ENCODE assay signal across 9 mouse cellular contexts in genomic region chr2:154648086-154648485, GRCm38 (mm10). TPM values are rescaled to one million over a fixed set of nuclear protein-coding genes. Genes with fewer than 3 reads are reported as not detected.
DNase-seq lines count a peak whose midpoint lies in the region; ATAC-seq and TF ChIP-seq lines count a peak whose summit lies in the region.
"Had no signal": no experiment of that assay in that cellular context is flagged by ENCODE, and none has a peak within 500 bp of the region (broad histone marks: within the 10 kb centered on the region; RNA-seq: fewer than 3 reads in every experiment).

No protein-coding gene starts in this region.

- H3K9ac ChIP-seq in forebrain, embryonic 14.5 days (ENCODE audit: low read length) = no peak overlapping the region
- H3K9ac ChIP-seq in forebrain, embryonic 12.5 days = no peak overlapping the region
- H3K9ac ChIP-seq in midbrain, postnatal 0 days (replicated peaks; ENCODE audit: low read length, poor library complexity, severe bottlenecking) = no peak overlapping the region

- no peaks in the 10 kb centered on the region for H3K9me3 ChIP-seq in forebrain, embryonic 14.5 days (replicated peaks; ENCODE audit: control insufficient read depth, low read length)
- no peaks in the 10 kb centered on the region for H3K9me3 ChIP-seq in forebrain, embryonic 12.5 days
- no peaks in the 10 kb centered on the region for H3K9me3 ChIP-seq in midbrain, postnatal 0 days (ENCODE audit: low read length)

- no peaks in the 10 kb centered on the region for H3K4me1 ChIP-seq in forebrain, embryonic 14.5 days (ENCODE audit: control insufficient read depth, insufficient read depth, low read length)
- H3K4me1 ChIP-seq in forebrain, embryonic 12.5 days = peaks cover 3% of the 10 kb centered on the region; the same call in 1 of the 2 replicates
- H3K4me1 ChIP-seq in thymus, adult 2 months (replicated peaks; ENCODE audit: control insufficient read depth, insufficient read depth, low read length) = 0 out of 2 replicates have a peak, but pooled peaks cover 2% of the 10 kb centered on the region
- H3K4me1 ChIP-seq in embryonic fibroblast, embryonic 13.5 days (ENCODE audit: control insufficient read depth, insufficient read depth, low read length) = no peaks in the 10 kb centered on the region
- no peaks in the 10 kb centered on the region for H3K4me1 ChIP-seq in midbrain, postnatal 0 days (ENCODE audit: insufficient read depth, low read length)

- H3K27me3 ChIP-seq in forebrain, embryonic 14.5 days (replicated peaks; ENCODE audit: control insufficient read depth, insufficient read depth, low read length) = no peaks in the 10 kb centered on the region
- H3K27me3 ChIP-seq in forebrain, embryonic 12.5 days = no peaks in the 10 kb centered on the region
- H3K27me3 ChIP-seq in thymus, adult 2 months (ENCODE audit: control insufficient read depth, insufficient read depth, low read length) = no peaks in the 10 kb centered on the region
- H3K27me3 ChIP-seq in midbrain, postnatal 0 days (ENCODE audit: insufficient read depth, low read length) = no peaks in the 10 kb centered on the region

- no peak overlapping the region for H3K4me3 ChIP-seq in forebrain, embryonic 14.5 days (ENCODE audit: low read depth, low read length)
- H3K4me3 ChIP-seq in forebrain, embryonic 12.5 days (replicated peaks) = no peak overlapping the region
- H3K4me3 ChIP-seq in thymus, adult 2 months (ENCODE audit: control insufficient read depth, insufficient read depth, low read length) = no peak overlapping the region
- no peak overlapping the region for H3K4me3 ChIP-seq in embryonic fibroblast, embryonic 13.5 days (ENCODE audit: insufficient read depth, low read length)
- no peak overlapping the region for H3K4me3 ChIP-seq in midbrain, postnatal 0 days (ENCODE audit: low read depth, low read length)

- H3K36me3 ChIP-seq in forebrain, embryonic 14.5 days (ENCODE audit: control insufficient read depth, insufficient read depth, low read length) = peaks cover 31% of the 10 kb centered on the region
- H3K36me3 ChIP-seq in forebrain, embryonic 12.5 days (replicated peaks) = peaks cover 33% of the 10 kb centered on the region
- no peaks in the 10 kb centered on the region for H3K36me3 ChIP-seq in thymus, adult 2 months (ENCODE audit: control insufficient read depth, insufficient read depth, low read length)
- H3K36me3 ChIP-seq in midbrain, postnatal 0 days (ENCODE audit: insufficient read depth, low read length) = peaks cover 14% of the 10 kb centered on the region

- H3K4me2 ChIP-seq in forebrain, embryonic 14.5 days (ENCODE audit: low read length) = no peak overlapping the region
- H3K4me2 ChIP-seq in forebrain, embryonic 12.5 days = no peak overlapping the region
- H3K4me2 ChIP-seq in midbrain, postnatal 0 days (ENCODE audit: low read depth, low read length, poor library complexity, severe bottlenecking) = no peak overlapping the region

- TF ChIP-seq CTCF in thymus, adult 2 months (IDR thresholded peaks at IDR 0.05; ENCODE audit: borderline replicate concordance, control insufficient read depth, extremely low read depth, insufficient read depth, low read length, poor library complexity) = no peak; the same call in 1 of the 2 replicates
- peak; percentile 56; the same call in 1 of the 2 replicates for TF ChIP-seq CTCF in embryonic fibroblast, embryonic 13.5 days (IDR thresholded peaks at IDR 0.05; ENCODE audit: borderline replicate concordance, insufficient read depth, low read length)
- peak; percentile 67 for TF ChIP-seq CTCF in midbrain, postnatal 0 days (IDR thresholded peaks at IDR 0.05)

- 21% methylated on average over 3 of the region's 3 CpGs for WGBS in forebrain, embryonic 14.5 days
- 29% methylated on average over 3 of the region's 3 CpGs for WGBS in forebrain, embryonic 12.5 days
- 47% methylated on average over 3 of the region's 3 CpGs for WGBS in thymus, adult 2 months
- 8% methylated on average over 3 of the region's 3 CpGs for WGBS in midbrain, postnatal 0 days

- no peak for ATAC-seq in forebrain, embryonic 14.5 days
- no peak for ATAC-seq in forebrain, embryonic 12.5 days (ENCODE audit: low FRiP score)
- ATAC-seq in midbrain, postnatal 0 days (ENCODE audit: low FRiP score) = no peak
- ATAC-seq in activated CD4-positive, CD25-positive, alpha-beta regulatory T cell, adult 4 months = no peak

- TF ChIP-seq POLR2A in thymus, adult 2 months (IDR thresholded peaks at IDR 0.05; ENCODE audit: control insufficient read depth, extremely low read depth, insufficient read depth, low read length, poor library complexity) = no peak
- no peak for TF ChIP-seq POLR2A in embryonic fibroblast, embryonic 13.5 days (IDR thresholded peaks at IDR 0.05; ENCODE audit: low read depth, low read length)

- no peak overlapping the region for H3K27ac ChIP-seq in forebrain, embryonic 14.5 days (ENCODE audit: low read depth, low read length)
- no peak overlapping the region for H3K27ac ChIP-seq in forebrain, embryonic 12.5 days
- no peak overlapping the region for H3K27ac ChIP-seq in thymus, adult 2 months (ENCODE audit: control insufficient read depth, insufficient read depth, low read length)
- no peak overlapping the region for H3K27ac ChIP-seq in embryonic fibroblast, embryonic 13.5 days (ENCODE audit: insufficient read depth, low read length)
- H3K27ac ChIP-seq in midbrain, postnatal 0 days (ENCODE audit: low read depth, low read length) = no peak overlapping the region

- DNase-seq in forebrain, embryonic 14.5 days (ENCODE audit: low spot score) = peak; percentile 50
- peak; percentile 32 for DNase-seq in thymus, adult 2 months
- DNase-seq in thymus, postnatal 10 days (ENCODE audit: low spot score in 2 of 2) = no peak
- peak; percentile 48 for DNase-seq in midbrain, postnatal 0 days (ENCODE audit: low spot score)
- DNase-seq in layer of hippocampus, postnatal 14 days (ENCODE audit: low spot score in 2 of 2) = no peak

RNA-seq across cellular contexts. Expression of gene Chmp4b, which starts 3.4 kb away (rescaled TPM):
- polyA plus RNA-seq in forebrain, embryonic 14.5 days (2014; fragmentation: Nextera tagmentation; extraction: Ambion mirVana) = 21.6 and 22.4 TPM in 2 replicates
- 20.9 and 21.8 TPM in 2 replicates for polyA plus RNA-seq in forebrain, embryonic 12.5 days (2016; fragmentation: Nextera tagmentation; extraction: Ambion mirVana)
- 81.3 and 83.8 TPM in 2 replicates for polyA plus RNA-seq in thymus, adult 2 months (2012; rRNA removed)
- polyA plus RNA-seq in embryonic fibroblast, embryonic 13.5 days (2011; ENCODE audit: insufficient read length, low read depth, missing spikeins) = 150 and 153 TPM in 2 replicates
- 152 and 156 TPM in 2 replicates for total RNA-seq in midbrain, postnatal 0 days (2014; rRNA removed)
- polyA plus RNA-seq in midbrain, postnatal 0 days (2015; fragmentation: Nextera tagmentation; extraction: Ambion mirVana) = 28.1 and 31.7 TPM in 2 replicates
- 100 to 1,000 TPM; 199 to 204 TPM for total RNA-seq in layer of hippocampus, postnatal 14 days (2021)
- 1 to 10 TPM; 5.9 to 6.3 TPM for polyA plus RNA-seq in activated CD4-positive, CD25-positive, alpha-beta regulatory T cell, adult 4 months (2017; shearing (Covaris generic))

RNA-seq across cellular contexts. Expression of gene 4930519P11Rik, which starts 34.8 kb away (rescaled TPM):
- polyA plus RNA-seq in forebrain, embryonic 14.5 days (2014; fragmentation: Nextera tagmentation; extraction: Ambion mirVana) = 0.65 TPM in 1 of 2 replicates, not detected in the other
- polyA plus RNA-seq in forebrain, embryonic 12.5 days (2016; fragmentation: Nextera tagmentation; extraction: Ambion mirVana) = not detected in 2 replicates
- polyA plus RNA-seq in thymus, adult 2 months (2012; rRNA removed) = 1.5 and 1.7 TPM in 2 replicates
- not detected in 2 replicates for polyA plus RNA-seq in embryonic fibroblast, embryonic 13.5 days (2011; ENCODE audit: insufficient read length, low read depth, missing spikeins)
- not detected in 2 replicates for total RNA-seq in midbrain, postnatal 0 days (2014; rRNA removed)
- 0.35 TPM in 1 of 2 replicates, not detected in the other for polyA plus RNA-seq in midbrain, postnatal 0 days (2015; fragmentation: Nextera tagmentation; extraction: Ambion mirVana)
- total RNA-seq in layer of hippocampus, postnatal 14 days (2021) = not detected
- not detected for polyA plus RNA-seq in activated CD4-positive, CD25-positive, alpha-beta regulatory T cell, adult 4 months (2017; shearing (Covaris generic))
- total RNA-seq: left cerebral cortex, postnatal 25 days had no signal

RNA-seq across cellular contexts. Expression of gene Zfp341, which starts 35.0 kb away (rescaled TPM):
- polyA plus RNA-seq in forebrain, embryonic 14.5 days (2014; fragmentation: Nextera tagmentation; extraction: Ambion mirVana) = 2.2 and 2.4 TPM in 2 replicates
- 1.2 and 1.4 TPM in 2 replicates for polyA plus RNA-seq in forebrain, embryonic 12.5 days (2016; fragmentation: Nextera tagmentation; extraction: Ambion mirVana)
- 10.6 and 10.8 TPM in 2 replicates for polyA plus RNA-seq in thymus, adult 2 months (2012; rRNA removed)
- polyA plus RNA-seq in embryonic fibroblast, embryonic 13.5 days (2011; ENCODE audit: insufficient read length, low read depth, missing spikeins) = 1.8 and 1.9 TPM in 2 replicates
- 7.7 and 10.4 TPM in 2 replicates for total RNA-seq in midbrain, postnatal 0 days (2014; rRNA removed)
- polyA plus RNA-seq in midbrain, postnatal 0 days (2015; fragmentation: Nextera tagmentation; extraction: Ambion mirVana) = 1.2 and 1.5 TPM in 2 replicates
- 10 to 100 TPM in 1 of 2 experiments, 1 to 10 TPM in 1; 9.8 to 11.3 TPM for total RNA-seq in layer of hippocampus, postnatal 14 days (2021)
- under 1 TPM; 0.37 to 0.73 TPM for polyA plus RNA-seq in activated CD4-positive, CD25-positive, alpha-beta regulatory T cell, adult 4 months (2017; shearing (Covaris generic))

RNA-seq across cellular contexts. Expression of gene Pxmp4, which starts 44.6 kb away (rescaled TPM):
- polyA plus RNA-seq in forebrain, embryonic 14.5 days (2014; fragmentation: Nextera tagmentation; extraction: Ambion mirVana) = 14.8 and 15.2 TPM in 2 replicates
- polyA plus RNA-seq in forebrain, embryonic 12.5 days (2016; fragmentation: Nextera tagmentation; extraction: Ambion mirVana) = 10.4 and 11.2 TPM in 2 replicates
- 70.7 and 71.7 TPM in 2 replicates for polyA plus RNA-seq in thymus, adult 2 months (2012; rRNA removed)
- 11.8 and 13.2 TPM in 2 replicates for polyA plus RNA-seq in embryonic fibroblast, embryonic 13.5 days (2011; ENCODE audit: insufficient read length, low read depth, missing spikeins)
- 16.1 and 21.6 TPM in 2 replicates for total RNA-seq in midbrain, postnatal 0 days (2014; rRNA removed)
- polyA plus RNA-seq in midbrain, postnatal 0 days (2015; fragmentation: Nextera tagmentation; extraction: Ambion mirVana) = 17.8 and 21.1 TPM in 2 replicates
- total RNA-seq in layer of hippocampus, postnatal 14 days (2021) = 10 to 100 TPM; 17.2 to 19.8 TPM
- polyA plus RNA-seq in activated CD4-positive, CD25-positive, alpha-beta regulatory T cell, adult 4 months (2017; shearing (Covaris generic)) = 10 to 100 TPM; 20.5 to 23.2 TPM

Comparison
In these comparisons a context has a peak if more than half of its experiments do, and no peak if none do; other contexts are left out.
1. DNase-seq: peak in forebrain, embryonic 14.5 days (single experiment), thymus, adult 2 months (single experiment) and midbrain, postnatal 0 days (single experiment); none in thymus, postnatal 10 days (0 of 2) and layer of hippocampus, postnatal 14 days (0 of 2).